Mouse (Mus musculus) retina, postnatal 7 days (tissue): ENCODE measurements around the gene March5.

Source experiments
- DNase-seq: peaks from one replicate; pipeline ENCODE4 v3.0.0-alpha.2; 2012; ENCODE audit warnings: low read depth, low spot score

March5 gene

GRCm38 (mm10) chr19:37263943-37264897 is 56.9 kb downstream of the March5 start:
- DNase-seq, result no peak

GRCm38 (mm10) chr19:37265333-37266103 is 58.2 kb downstream of the March5 start:
- DNase-seq, result peak; percentile 71

GRCm38 (mm10) chr19:37269106-37269505 is 61.8 kb downstream of the March5 start:
- DNase-seq, result no peak
